Mouse (Mus musculus) ES-E14 (cell line): Measurements from ENCODE around the gene Arhgap35. TPM values are rescaled to one million over a fixed set of nuclear protein-coding genes. Genes with fewer than 3 reads are reported as not detected.

Experiments
- DNase-seq: peaks from one replicate; pipeline ENCODE4 v3.0.0-alpha.2; 2013; ENCODE audit warnings: low read depth, low spot score
- H3K27ac ChIP-seq: 2 replicates; pipeline ENCODE4 v1.5.1; 2012; ENCODE audit warnings: low read depth, mild to moderate bottlenecking, low read length, moderate library complexity, mixed read lengths; ENCODE audit not compliant: poor library complexity, insufficient read depth, severe bottlenecking
- H3K36me3 ChIP-seq: 2 replicates; pipeline ENCODE4 v1.6.1; 2012; ENCODE audit warnings: mild to moderate bottlenecking, low read length, moderate library complexity, mixed read lengths; ENCODE audit not compliant: control insufficient read depth, poor library complexity, insufficient read depth, severe bottlenecking
- H3K4me1 ChIP-seq, 2 experiments: fragments of 150-350 bp in 1 of 2; sonication (generic) in 1 of 2; 2 replicates each; pipeline ENCODE4 v1.6.1; 2012; ENCODE audit warnings: low read length in 2 of 2, mild to moderate bottlenecking in 1 of 2, mixed read lengths in 1 of 2; ENCODE audit not compliant: control insufficient read depth in 2 of 2, insufficient read depth in 2 of 2, poor library complexity in 1 of 2
- H3K4me3 ChIP-seq, 2 experiments: fragments of 150-350 bp in 1 of 2; sonication (generic) in 1 of 2; 2 replicates each; pipeline ENCODE4 v1.5.1; 2012; ENCODE audit warnings: low read length in 2 of 2, low read depth in 1 of 2, mild to moderate bottlenecking in 1 of 2, mixed read lengths in 1 of 2; ENCODE audit not compliant: insufficient read depth in 1 of 2, poor library complexity in 1 of 2, severe bottlenecking in 1 of 2
- H3K9ac ChIP-seq: 2 replicates; pipeline ENCODE4 v1.6.1; 2012; ENCODE audit warnings: low read depth, mild to moderate bottlenecking, low read length, mixed read lengths; ENCODE audit not compliant: poor library complexity, insufficient read depth, severe bottlenecking
- H3K9me3 ChIP-seq: fragments of 150-350 bp; sonication (generic); 2 replicates; pipeline ENCODE4 v1.6.1; 2012; ENCODE audit warnings: low read depth, mild to moderate bottlenecking, low read length; ENCODE audit not compliant: control insufficient read depth, insufficient read depth
- CHD2 ChIP-seq: IDR thresholded peaks from 2 replicates; pipeline ENCODE4 v1.6.1; 2014; ENCODE audit warnings: mild to moderate bottlenecking, low read depth, low read length, inconsistent platforms
- HCFC1 ChIP-seq: IDR thresholded peaks from 2 replicates; pipeline ENCODE4 v1.6.1; 2012; ENCODE audit warnings: low read length, inconsistent platforms, borderline replicate concordance; ENCODE audit not compliant: insufficient read depth
- MAFK ChIP-seq: IDR thresholded peaks from 2 replicates; pipeline ENCODE4 v1.6.1; 2014; ENCODE audit warnings: mild to moderate bottlenecking, low read depth, low read length, inconsistent platforms; ENCODE audit not compliant: insufficient read depth
- ZC3H11A ChIP-seq: IDR thresholded peaks from 2 replicates; pipeline ENCODE4 v1.6.1; 2012; ENCODE audit warnings: low read depth, mild to moderate bottlenecking, inconsistent platforms, low read length, borderline replicate concordance
- ZNF384 ChIP-seq: IDR thresholded peaks from 2 replicates; pipeline ENCODE4 v1.6.1; 2012; ENCODE audit warnings: low read depth, low read length, inconsistent platforms
- in situ Hi-C, 2 experiments: fragments of 600-800 bp; cut with MboI; formaldehyde crosslinking; loops; one replicate each; pipeline ENCODE4 v1.15.1; 2025; ENCODE audit warnings: low sequenced_read_pairs in 2 of 2, inconsistent platforms in 1 of 2; ENCODE audit not compliant: unreplicated experiment in 2 of 2
- total RNA-seq: library from RNA; depleted of rRNA; stranded (reverse); fragments of 300-350 nt; gene quantifications from 2 replicates; pipeline ENCODE4 v1.2.3, GENCODE M21; 2012

Arhgap35 gene
- total RNA-seq, 1 experiment = 46.6 TPM

GRCm38 (mm10) chr7:16489948-16490347 lies 124.8 kb downstream of the Arhgap35 start:
- TF ChIP-seq ZNF384 (no peak), CHD2 (no peak), ZC3H11A (no peak), MAFK (no peak), HCFC1 (no peak)
- H3K36me3 ChIP-seq = no peaks in the 10 kb centered on the region
- DNase-seq = peak; percentile 70
- peak overlapping the region in 1 of 2 experiments; percentile 52; a peak in 1 of 4 replicates for H3K4me3 ChIP-seq
- no peak overlapping the region for H3K27ac ChIP-seq
- H3K4me1 ChIP-seq = no peaks in the 10 kb centered on the region
- no peak overlapping the region for H3K9ac ChIP-seq
- in situ Hi-C loops = no loop called here
- H3K9me3 ChIP-seq = no peaks in the 10 kb centered on the region

- H3K4me3 ChIP-seq = no peak overlapping the region
- no peaks in the 10 kb centered on the region for H3K36me3 ChIP-seq
- in situ Hi-C loops = no loop called here
- H3K27ac ChIP-seq = no peak overlapping the region
- no peak for DNase-seq
- H3K9me3 ChIP-seq = no peaks in the 10 kb centered on the region
- no peaks in the 10 kb centered on the region for H3K4me1 ChIP-seq
- no peak overlapping the region for H3K9ac ChIP-seq
- no peak for TF ChIP-seq MAFK
- TF ChIP-seq ZC3H11A = no peak
- no peak for TF ChIP-seq HCFC1
- no peak for TF ChIP-seq CHD2
- TF ChIP-seq ZNF384 = no peak
Measured at GRCm38 (mm10) chr7:16488816-16489215, 126.0 kb downstream of the Arhgap35 start.

GRCm38 (mm10) chr7:16477628-16478027 lies 137.2 kb downstream of the Arhgap35 start, which contains the start of gene Npas1:
TSS of gene Npas1 (minus strand) at chr7:16477728.
- in situ Hi-C loops = no loop called here
- TF ChIP-seq ZC3H11A (no peak), MAFK (no peak), ZNF384 (no peak), CHD2 (no peak), HCFC1 (no peak)
- Histone ChIP-seq H3K9me3 (no peaks in the 10 kb centered on the region), H3K9ac (0 out of 2 replicates have a peak within 1 kb of the TSS, but pooled peaks have one; percentile 25), H3K4me3 (peak within 1 kb of the TSS; percentile 55 to 64; a peak in 3 of 4 replicates), H3K27ac (no peak within 1 kb of the TSS), H3K4me1 (peaks cover 0 to 7% of the 10 kb centered on the region in 2 experiments; a peak in 1 of 4 replicates), H3K36me3 (no peaks in the 10 kb centered on the region)
- DNase-seq = no peak

GRCm38 (mm10) chr7:16476600-16476989 lies 138.2 kb downstream of the Arhgap35 start:
- Histone ChIP-seq H3K4me1 (peaks cover 2 to 9% of the 10 kb centered on the region in 2 experiments; a peak in 1 of 4 replicates), H3K27ac (no peak overlapping the region), H3K4me3 (peak overlapping the region; percentile 55 to 64), H3K9me3 (no peaks in the 10 kb centered on the region), H3K36me3 (no peaks in the 10 kb centered on the region), H3K9ac (0 out of 2 replicates have a peak overlapping the region, but pooled peaks have one; percentile 25)
- DNase-seq = no peak
- in situ Hi-C loops = no loop called here
- no peak for TF ChIP-seq ZNF384
- no peak for TF ChIP-seq MAFK
- no peak for TF ChIP-seq ZC3H11A
- TF ChIP-seq CHD2 = no peak
- no peak for TF ChIP-seq HCFC1
